Mouse (Mus musculus): ENCODE results near the gene Gm3072. TPM values are rescaled to one million over a fixed set of nuclear protein-coding genes. Genes with fewer than 3 reads are reported as not detected.
A peak's percentile ranks its signal among the peaks of the same experiment; 100 is the strongest.
"Not testable (repeated sequence)": the region's sequence is repeated elsewhere in the genome, so short reads cannot be mapped to it uniquely, and the experiment has no call there.

Gm3072 gene
- not detected for total RNA-seq (2021)

DNA sequence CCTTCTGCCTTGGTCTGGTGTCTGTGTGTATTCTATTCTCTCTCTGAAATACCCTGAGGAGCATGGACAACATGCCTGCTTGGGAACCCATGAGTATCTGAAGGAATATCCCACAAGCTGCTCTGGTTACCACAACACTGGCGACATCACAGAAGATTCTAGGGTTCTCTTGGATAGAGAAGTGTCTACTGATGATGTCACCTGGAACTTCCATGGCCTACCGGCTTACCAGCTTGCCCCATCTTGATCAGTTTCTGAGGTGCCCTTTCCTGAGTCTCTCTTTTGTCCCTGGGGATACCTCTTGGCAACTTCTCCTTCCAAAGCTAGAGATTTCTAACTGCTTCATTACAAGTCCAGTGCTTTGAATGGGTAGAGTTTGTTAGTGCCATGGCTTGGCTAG, at the start of gene Gm3072:
TSS of gene Gm3072 (minus strand) at position 101 of the 400 bp plus-strand sequence.
- DNase-seq (ENCODE audit: extremely low spot score in 1 of 2, low spot score in 2 of 2); intact Hi-C loops (cut with DNase I): not testable (repeated sequence)

GRCm38 (mm10) chr14:41648176-41648575, 23.8 kb upstream of the Gm3072 start:
- DNase-seq (ENCODE audit: extremely low spot score in 1 of 2, low spot score in 2 of 2); intact Hi-C loops (cut with DNase I): not testable (repeated sequence)

GRCm38 (mm10) chr14:41646387-41646786, 22.0 kb upstream of the Gm3072 start, which contains the start of gene Gm3676:
Gm3676 (minus strand) TSS chr14:41646487.
- DNase-seq (ENCODE audit: extremely low spot score in 1 of 2, low spot score in 2 of 2); intact Hi-C loops (cut with DNase I): not testable (repeated sequence)

DNA sequence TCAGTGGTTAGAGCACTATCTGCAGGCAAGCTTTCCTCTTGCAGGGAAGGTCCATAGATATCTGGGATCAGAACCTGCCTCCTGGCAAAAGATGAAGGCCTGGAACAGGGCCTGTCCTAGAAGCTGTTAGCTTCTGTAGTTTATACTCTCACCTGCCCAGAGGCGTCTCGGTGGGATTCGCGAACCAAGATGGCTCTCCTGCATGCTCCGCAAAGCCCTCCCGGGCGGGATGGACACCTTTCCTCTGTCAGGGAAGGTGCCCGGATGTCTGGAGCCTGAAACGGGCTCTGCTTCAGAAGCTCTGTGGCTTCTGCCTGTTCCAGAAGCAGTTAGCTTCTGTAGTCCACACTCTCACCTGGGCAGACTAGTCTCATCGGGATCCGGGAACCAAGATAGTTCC, 5.7 kb upstream of the Gm3072 start:
- peak in 1 of 2 experiments; percentile 20 for DNase-seq (ENCODE audit: extremely low spot score in 1 of 2, low spot score in 2 of 2)
- intact Hi-C loops (cut with DNase I) = not testable (repeated sequence)

- intact Hi-C loops (cut with DNase I); DNase-seq (ENCODE audit: extremely low spot score in 1 of 2, low spot score in 2 of 2): not testable (repeated sequence)
These were observed 1.9 kb downstream of the Gm3072 start for GRCm38 (mm10) chr14:41622535-41622934.

GRCm38 (mm10) chr14:41610690-41611089, 13.7 kb downstream of the Gm3072 start:
- intact Hi-C loops (cut with DNase I); DNase-seq (ENCODE audit: extremely low spot score in 1 of 2, low spot score in 2 of 2): not testable (repeated sequence)

DNA sequence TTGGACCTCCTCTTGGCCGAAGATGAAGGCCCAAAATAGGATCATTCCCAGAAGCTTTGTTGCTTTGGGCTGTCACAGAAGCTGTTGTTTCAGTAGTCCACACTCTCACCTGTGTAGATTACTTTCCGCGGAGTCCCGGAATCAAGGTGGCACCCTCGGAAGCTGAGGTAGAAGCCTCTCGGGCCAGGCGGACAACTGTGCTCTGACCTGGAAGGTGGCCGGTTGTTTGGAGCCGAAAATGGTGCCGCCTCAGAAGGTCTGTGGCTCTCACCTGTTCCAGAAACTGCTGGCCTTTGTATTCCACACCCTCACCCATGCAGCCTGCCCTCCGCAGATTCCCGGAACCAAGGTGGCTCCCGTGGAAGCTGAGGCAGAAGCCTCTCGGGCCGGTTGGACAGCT, 23.5 kb downstream of the Gm3072 start:
- intact Hi-C loops (cut with DNase I) = not testable (repeated sequence)
- DNase-seq (ENCODE audit: extremely low spot score in 1 of 2, low spot score in 2 of 2) = peak in 1 of 2 experiments; percentile 18

DNA sequence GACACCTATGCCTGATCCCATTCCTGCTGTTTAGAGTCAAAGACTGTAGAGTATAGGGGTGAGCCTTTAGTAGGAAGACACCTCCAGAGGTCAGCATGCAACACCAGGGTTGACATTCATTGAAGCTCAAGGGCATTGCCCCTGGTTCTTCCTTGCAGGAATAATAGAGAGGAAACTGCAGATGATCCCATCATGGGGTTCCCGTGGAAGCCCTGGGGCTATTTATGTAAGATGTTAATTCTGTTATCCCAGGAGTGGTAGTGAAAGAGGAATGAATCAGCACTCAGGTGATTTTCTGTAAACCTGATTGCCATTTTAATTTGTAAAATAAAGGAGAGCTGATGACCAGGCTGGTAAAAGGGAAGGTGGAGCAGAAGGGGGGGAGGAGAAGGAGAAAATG, 38.1 kb downstream of the Gm3072 start:
- DNase-seq (ENCODE audit: extremely low spot score in 1 of 2, low spot score in 2 of 2); intact Hi-C loops (cut with DNase I): not testable (repeated sequence)

DNA sequence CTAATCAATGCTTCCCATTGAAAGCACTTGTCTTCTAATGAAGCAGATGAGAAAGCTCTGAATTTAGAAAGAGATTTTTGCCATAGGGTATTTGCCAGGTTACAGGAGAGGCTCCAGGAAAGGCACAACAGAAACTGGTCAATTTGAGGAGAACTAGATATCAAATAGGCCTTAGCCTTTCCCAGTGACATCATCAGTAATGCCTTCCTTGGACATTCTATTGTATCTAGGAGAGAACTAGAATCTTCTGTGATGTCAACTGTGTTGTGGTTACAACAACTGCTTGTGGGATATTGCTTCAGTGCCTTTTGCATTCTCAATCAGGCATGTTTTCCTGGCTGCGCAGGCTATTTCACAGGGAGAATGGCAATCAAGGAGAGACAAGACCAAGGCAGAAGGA, 51.5 kb downstream of the Gm3072 start, which contains the start of gene 1700049E17Rik2:
TSS of gene 1700049E17Rik2 (plus strand) at position 301 of the 400 bp plus-strand sequence.
- intact Hi-C loops (cut with DNase I); DNase-seq (ENCODE audit: extremely low spot score in 1 of 2, low spot score in 2 of 2): not testable (repeated sequence)

Other genes with a start within 250 kb of the Gm3072 start
- gene Gm7945, start 238.2 kb downstream of the Gm3072 start, total RNA-seq (2021) = not detected
- not detected for gene Gm6482, start 216.3 kb downstream of the Gm3072 start, total RNA-seq (2021)
- gene Gm7954, start 171.1 kb downstream of the Gm3072 start, total RNA-seq (2021) = not detected
- gene Gm3486, start 135.1 kb downstream of the Gm3072 start, total RNA-seq (2021) = under 1 TPM in 1 of 2 experiments, not detected in 1; 0.58 TPM
- gene Gm7970, start 69.0 kb downstream of the Gm3072 start, total RNA-seq (2021) = not detected
- gene 1700049E17Rik2, start 51.4 kb downstream of the Gm3072 start, total RNA-seq (2021) = 1 to 10 TPM in 1 of 2 experiments, not detected in 1; 1.4 TPM
- gene Gm3676, start 21.9 kb upstream of the Gm3072 start, total RNA-seq (2021) = not detected
- gene Gm8068, start 77.3 kb upstream of the Gm3072 start, total RNA-seq (2021) = not detected
- gene Gm7929, start 126.0 kb upstream of the Gm3072 start, total RNA-seq (2021) = not detected
- gene Gm47189, start 147.8 kb upstream of the Gm3072 start, total RNA-seq (2021) = not detected

Data from left cerebral cortex, postnatal 10 days (tissue).